Mouse (Mus musculus) kidney, embryonic 14.5 days (tissue): ENCODE results near the gene Tmem252. TPM values are rescaled to one million over a fixed set of nuclear protein-coding genes. Genes with fewer than 3 reads are reported as not detected.

ENCODE experiments used
- ATAC-seq: fragments of 200-750 bp; cut with Nextera tagmentation; 2 replicates; pipeline ENCODE4 v1.8.0; 2017; ENCODE audit warnings: moderate number of reproducible peaks, mild to moderate bottlenecking, moderate TSS enrichment, moderate library complexity; ENCODE audit not compliant: low FRiP score, low TSS enrichment
- H3K27ac ChIP-seq: fragments of 300-500 bp; sonication (generic); 2 replicates; pipeline ENCODE4 v1.5.1; 2014; ENCODE audit warnings: low read depth, mild to moderate bottlenecking, low read length, moderate library complexity, mixed read lengths
- H3K27me3 ChIP-seq: fragments of 300-500 bp; sonication (generic); 2 replicates; pipeline ENCODE4 v1.6.1; 2014; ENCODE audit warnings: mild to moderate bottlenecking, low read length; ENCODE audit not compliant: control insufficient read depth, insufficient read depth
- H3K36me3 ChIP-seq: fragments of 300-500 bp; sonication (generic); 2 replicates; pipeline ENCODE4 v1.6.1; 2014; ENCODE audit warnings: low read length, mixed read lengths; ENCODE audit not compliant: control insufficient read depth, insufficient read depth
- H3K4me1 ChIP-seq: fragments of 300-500 bp; sonication (generic); 2 replicates; pipeline ENCODE4 v1.6.1; 2014; ENCODE audit warnings: low read length, mixed read lengths; ENCODE audit not compliant: control insufficient read depth, insufficient read depth
- H3K4me2 ChIP-seq: fragments of 300-500 bp; sonication (generic); replicated peaks from 2 replicates; pipeline ENCODE4 v1.6.1; 2014; ENCODE audit warnings: low read depth, mild to moderate bottlenecking, low read length
- H3K4me3 ChIP-seq: fragments of 300-500 bp; sonication (generic); 2 replicates; pipeline ENCODE4 v1.5.1; 2014; ENCODE audit warnings: mild to moderate bottlenecking, low read length
- H3K9ac ChIP-seq: fragments of 300-500 bp; sonication (generic); 2 replicates; pipeline ENCODE4 v1.6.1; 2014; ENCODE audit warnings: low read depth, mild to moderate bottlenecking, low read length, moderate library complexity
- H3K9me3 ChIP-seq: fragments of 300-500 bp; sonication (generic); 2 replicates; pipeline ENCODE4 v1.6.1; 2016; ENCODE audit warnings: low read length; ENCODE audit not compliant: control insufficient read depth
- WGBS: fragments of 180-500 bp; shearing (Covaris S2); extraction: QIAGEN DNeasy Blood & Tissue Kit; methylation state at CpG from one replicate; pipeline ENCODE4 v1.1.7; 2014; 5-methylcytosine and 5-hydroxymethylcytosine counted together
- polyA plus RNA-seq: library from polyadenylated mRNA; unstranded; fragments of >200 nt; fragmentation: Nextera tagmentation; extraction: Ambion mirVana; gene quantifications from 2 replicates; pipeline ENCODE4 v1.2.1, GENCODE M21; 2014

Gene Tmem252
- polyA plus RNA-seq, 1 experiment from 2014 or later = 3.3 TPM

GRCm38 (mm10) chr19:24671571-24671970 is 2.2 kb upstream of the Tmem252 start:
- 32% methylated on average over 3 of the region's 3 CpGs for WGBS

GRCm38 (mm10) chr19:24672366-24672960 is 1.3 kb upstream of the Tmem252 start:
- Histone ChIP-seq H3K4me2 (no peak overlapping the region), H3K4me3 (no peak overlapping the region), H3K36me3 (no peaks in the 10 kb centered on the region), H3K4me1 (peaks cover 22% of the 10 kb centered on the region; the same call in 1 of the 2 replicates), H3K9ac (no peak overlapping the region), H3K9me3 (no peaks in the 10 kb centered on the region), H3K27ac (peak overlapping the region; percentile 30; the same call in 1 of the 2 replicates), H3K27me3 (no peaks in the 10 kb centered on the region)
- ATAC-seq = no peak
- WGBS = 46% methylated on average over 10 of the region's 10 CpGs

More at GRCm38 (mm10) chr19:24671571-24671970, 2.2 kb upstream of the Tmem252 start:
- no peak overlapping the region for H3K4me3 ChIP-seq
- H3K9ac ChIP-seq = no peak overlapping the region
- no peak overlapping the region for H3K4me2 ChIP-seq
- no peaks in the 10 kb centered on the region for H3K36me3 ChIP-seq
- H3K27me3 ChIP-seq = no peaks in the 10 kb centered on the region
- H3K27ac ChIP-seq = peak overlapping the region; percentile 67
- H3K4me1 ChIP-seq = peaks cover 22% of the 10 kb centered on the region; the same call in 1 of the 2 replicates
- peak; percentile 72 for ATAC-seq
- H3K9me3 ChIP-seq = no peaks in the 10 kb centered on the region

GRCm38 (mm10) chr19:24673331-24673730 is 477 bp upstream of the Tmem252 start:
- Histone ChIP-seq H3K4me3 (no peak overlapping the region), H3K9ac (no peak overlapping the region), H3K4me2 (no peak overlapping the region), H3K36me3 (no peaks in the 10 kb centered on the region), H3K27me3 (no peaks in the 10 kb centered on the region), H3K9me3 (no peaks in the 10 kb centered on the region), H3K4me1 (peaks cover 22% of the 10 kb centered on the region; the same call in 1 of the 2 replicates), H3K27ac (no peak overlapping the region)
- WGBS = 76% methylated on average over 10 of the region's 10 CpGs
- ATAC-seq = no peak; the same call in 1 of the 2 replicates

GRCm38 (mm10) chr19:24676429-24676828 is 2.6 kb downstream of the Tmem252 start:
- Histone ChIP-seq H3K27ac (no peak overlapping the region), H3K9ac (no peak overlapping the region), H3K4me2 (no peak overlapping the region), H3K36me3 (no peaks in the 10 kb centered on the region), H3K4me3 (no peak overlapping the region), H3K27me3 (no peaks in the 10 kb centered on the region), H3K9me3 (no peaks in the 10 kb centered on the region), H3K4me1 (peaks cover 16% of the 10 kb centered on the region; the same call in 1 of the 2 replicates)
- WGBS = 71% methylated on average over 7 of the region's 7 CpGs
- no peak for ATAC-seq

GRCm38 (mm10) chr19:24677242-24677984 is 3.6 kb downstream of the Tmem252 start:
- no peak overlapping the region for H3K9ac ChIP-seq
- ATAC-seq = no peak
- H3K36me3 ChIP-seq = no peaks in the 10 kb centered on the region
- peaks cover 9% of the 10 kb centered on the region; the same call in 1 of the 2 replicates for H3K4me1 ChIP-seq
- H3K27me3 ChIP-seq = no peaks in the 10 kb centered on the region
- H3K4me3 ChIP-seq = no peak overlapping the region
- H3K4me2 ChIP-seq = no peak overlapping the region
- no peak overlapping the region for H3K27ac ChIP-seq
- no peaks in the 10 kb centered on the region for H3K9me3 ChIP-seq
- 70% methylated on average over 8 of the region's 8 CpGs for WGBS

- no peak overlapping the region for H3K9ac ChIP-seq
- H3K4me1 ChIP-seq = no peaks in the 10 kb centered on the region
- H3K9me3 ChIP-seq = no peaks in the 10 kb centered on the region
- 50% methylated on average over 12 of the region's 12 CpGs for WGBS
- no peak overlapping the region for H3K4me3 ChIP-seq
- no peaks in the 10 kb centered on the region for H3K36me3 ChIP-seq
- no peaks in the 10 kb centered on the region for H3K27me3 ChIP-seq
- no peak for ATAC-seq
- H3K4me2 ChIP-seq = no peak overlapping the region
- no peak overlapping the region for H3K27ac ChIP-seq
These were observed 9.4 kb downstream of the Tmem252 start for GRCm38 (mm10) chr19:24683016-24683720.

GRCm38 (mm10) chr19:24686411-24686810 is 12.6 kb downstream of the Tmem252 start:
- H3K27ac ChIP-seq = no peak overlapping the region
- WGBS = 88% methylated on average over 10 of the region's 10 CpGs

GRCm38 (mm10) chr19:24688327-24688726 is 14.5 kb downstream of the Tmem252 start:
- 85% methylated on average over 6 of the region's 6 CpGs for WGBS
- H3K27ac ChIP-seq = no peak overlapping the region
- H3K4me3 ChIP-seq = no peak overlapping the region
- no peak overlapping the region for H3K4me2 ChIP-seq
- no peak overlapping the region for H3K9ac ChIP-seq
- H3K27me3 ChIP-seq = no peaks in the 10 kb centered on the region
- H3K4me1 ChIP-seq = no peaks in the 10 kb centered on the region
- no peaks in the 10 kb centered on the region for H3K36me3 ChIP-seq
- ATAC-seq = no peak
- H3K9me3 ChIP-seq = no peaks in the 10 kb centered on the region

More at GRCm38 (mm10) chr19:24686411-24686810, 12.6 kb downstream of the Tmem252 start:
- no peak for ATAC-seq
- Histone ChIP-seq H3K4me3 (no peak overlapping the region), H3K27me3 (no peaks in the 10 kb centered on the region), H3K4me1 (no peaks in the 10 kb centered on the region), H3K36me3 (no peaks in the 10 kb centered on the region), H3K4me2 (no peak overlapping the region), H3K9ac (no peak overlapping the region), H3K9me3 (no peaks in the 10 kb centered on the region)
